Mouse (Mus musculus) heart, embryonic 11.5 days (tissue): ENCODE data around the gene Dqx1. TPM values are rescaled to one million over a fixed set of nuclear protein-coding genes. Genes with fewer than 3 reads are reported as not detected.

Experiments used
- ATAC-seq: fragments of 200-750 bp; cut with Nextera tagmentation; replicated peaks from 2 replicates; pipeline ENCODE4 v1.8.0; 2017; ENCODE audit warnings: moderate library complexity; ENCODE audit not compliant: insufficient number of reproducible peaks, low FRiP score, low TSS enrichment
- H3K27ac ChIP-seq: fragments of 300-500 bp; sonication (generic); 2 replicates; pipeline ENCODE4 v1.5.1; 2014; ENCODE audit warnings: mild to moderate bottlenecking, low read depth, low read length
- H3K27me3 ChIP-seq: fragments of 300-500 bp; sonication (generic); 2 replicates; pipeline ENCODE4 v1.6.1; 2014; ENCODE audit warnings: mild to moderate bottlenecking, low read length, mixed read lengths; ENCODE audit not compliant: control insufficient read depth, insufficient read depth
- H3K36me3 ChIP-seq: fragments of 300-500 bp; sonication (generic); 2 replicates; pipeline ENCODE4 v1.6.1; 2014; ENCODE audit warnings: mild to moderate bottlenecking, low read length, moderate library complexity, mixed read lengths; ENCODE audit not compliant: control insufficient read depth, insufficient read depth
- H3K4me1 ChIP-seq: fragments of 300-500 bp; sonication (generic); 2 replicates; pipeline ENCODE4 v1.6.1; 2014; ENCODE audit warnings: low read length; ENCODE audit not compliant: control insufficient read depth, insufficient read depth
- H3K4me2 ChIP-seq: fragments of 300-500 bp; sonication (generic); 2 replicates; pipeline ENCODE4 v1.6.1; 2014; ENCODE audit warnings: mild to moderate bottlenecking, moderate library complexity
- H3K4me3 ChIP-seq: fragments of 300-500 bp; sonication (generic); 2 replicates; pipeline ENCODE4 v1.5.1; 2014; ENCODE audit warnings: low read depth, low read length
- H3K9ac ChIP-seq: fragments of 300-500 bp; sonication (generic); 2 replicates; pipeline ENCODE4 v1.6.1; 2014; ENCODE audit warnings: mild to moderate bottlenecking, low read depth, low read length, moderate library complexity
- H3K9me3 ChIP-seq: fragments of 300-500 bp; sonication (generic); replicated peaks from 2 replicates; pipeline ENCODE4 v1.6.1; 2016; ENCODE audit warnings: low read length; ENCODE audit not compliant: control insufficient read depth
- WGBS: fragments of 180-500 bp; shearing (Covaris S2); extraction: QIAGEN DNeasy Blood & Tissue Kit; methylation state at CpG from one replicate; pipeline ENCODE4 v1.1.7; 2014; ENCODE audit not compliant: insufficient replicate concordance; 5-methylcytosine and 5-hydroxymethylcytosine counted together
- polyA plus RNA-seq: library from polyadenylated mRNA; unstranded; fragments of >200 nt; fragmentation: Nextera tagmentation; extraction: Ambion mirVana; gene quantifications from 2 replicates; pipeline ENCODE4 v1.2.1, GENCODE M21; 2014

The Dqx1 gene
- polyA plus RNA-seq, 1 experiment from 2014 or later = 0.24 TPM

GRCm38 (mm10) chr6:83017190-83017589 is 40.5 kb upstream of the Dqx1 start:
- Histone ChIP-seq H3K4me3 (no peak overlapping the region), H3K9ac (no peak overlapping the region), H3K36me3 (no peaks in the 10 kb centered on the region), H3K4me1 (peaks cover 3% of the 10 kb centered on the region; the same call in 1 of the 2 replicates), H3K27ac (peak overlapping the region; percentile 18; the same call in 1 of the 2 replicates), H3K4me2 (no peak overlapping the region), H3K27me3 (no peaks in the 10 kb centered on the region), H3K9me3 (no peaks in the 10 kb centered on the region)
- no peak for ATAC-seq
- 29% methylated on average over 3 of the region's 3 CpGs for WGBS

GRCm38 (mm10) chr6:83019044-83019443 is 38.6 kb upstream of the Dqx1 start:
- no peak overlapping the region for H3K9ac ChIP-seq
- no peak overlapping the region for H3K4me3 ChIP-seq
- no peak overlapping the region for H3K4me2 ChIP-seq
- no peaks in the 10 kb centered on the region for H3K36me3 ChIP-seq
- H3K27ac ChIP-seq = no peak overlapping the region
- no peaks in the 10 kb centered on the region for H3K9me3 ChIP-seq
- no peak for ATAC-seq
- H3K4me1 ChIP-seq = peaks cover 3% of the 10 kb centered on the region; the same call in 1 of the 2 replicates
- WGBS = 69% methylated on average over 3 of the region's 3 CpGs
- no peaks in the 10 kb centered on the region for H3K27me3 ChIP-seq

GRCm38 (mm10) chr6:83020121-83020520 is 37.5 kb upstream of the Dqx1 start:
- Histone ChIP-seq H3K4me3 (no peak overlapping the region), H3K9me3 (no peaks in the 10 kb centered on the region), H3K9ac (no peak overlapping the region), H3K4me1 (no peaks in the 10 kb centered on the region; the same call in 1 of the 2 replicates), H3K4me2 (no peak overlapping the region), H3K27me3 (no peaks in the 10 kb centered on the region), H3K36me3 (no peaks in the 10 kb centered on the region), H3K27ac (no peak overlapping the region)
- WGBS = 88% methylated on average over 6 of the region's 6 CpGs
- no peak for ATAC-seq

- H3K36me3 ChIP-seq = no peaks in the 10 kb centered on the region
- H3K4me3 ChIP-seq = no peak overlapping the region
- ATAC-seq = no peak
- 75% methylated on average over 4 of the region's 4 CpGs for WGBS
- no peaks in the 10 kb centered on the region; the same call in 1 of the 2 replicates for H3K4me1 ChIP-seq
- H3K9ac ChIP-seq = no peak overlapping the region
- H3K27ac ChIP-seq = no peak overlapping the region
- H3K4me2 ChIP-seq = no peak overlapping the region
- H3K9me3 ChIP-seq = no peaks in the 10 kb centered on the region
- H3K27me3 ChIP-seq = no peaks in the 10 kb centered on the region
These were observed 36.6 kb upstream of the Dqx1 start for GRCm38 (mm10) chr6:83020836-83021593.

GRCm38 (mm10) chr6:83023008-83023407 is 34.6 kb upstream of the Dqx1 start:
- no peak overlapping the region for H3K4me2 ChIP-seq
- whole genome bisulfite sequencing = 80% methylated on average over 9 of the region's 9 CpGs
- no peaks in the 10 kb centered on the region for H3K9me3 ChIP-seq
- no peak overlapping the region for H3K27ac ChIP-seq
- no peaks in the 10 kb centered on the region for H3K36me3 ChIP-seq
- no peak overlapping the region for H3K9ac ChIP-seq
- no peak for ATAC-seq
- no peak overlapping the region for H3K4me3 ChIP-seq
- H3K4me1 ChIP-seq = peaks cover 6% of the 10 kb centered on the region; the same call in 1 of the 2 replicates
- peaks cover 4% of the 10 kb centered on the region; the same call in 1 of the 2 replicates for H3K27me3 ChIP-seq

GRCm38 (mm10) chr6:83023786-83024185 is 33.9 kb upstream of the Dqx1 start:
- Histone ChIP-seq H3K36me3 (no peaks in the 10 kb centered on the region), H3K4me1 (peaks cover 6% of the 10 kb centered on the region; the same call in 1 of the 2 replicates), H3K9me3 (no peaks in the 10 kb centered on the region), H3K4me2 (no peak overlapping the region), H3K27ac (no peak overlapping the region), H3K9ac (no peak overlapping the region), H3K4me3 (no peak overlapping the region), H3K27me3 (peaks cover 10% of the 10 kb centered on the region)
- 87% methylated on average over 2 of the region's 2 CpGs for WGBS
- ATAC-seq = no peak

GRCm38 (mm10) chr6:83024421-83024820 is 33.2 kb upstream of the Dqx1 start:
- Histone ChIP-seq H3K27me3 (peaks cover 16% of the 10 kb centered on the region), H3K27ac (no peak overlapping the region), H3K4me1 (peaks cover 6% of the 10 kb centered on the region; the same call in 1 of the 2 replicates), H3K4me2 (no peak overlapping the region), H3K9me3 (no peaks in the 10 kb centered on the region), H3K4me3 (no peak overlapping the region), H3K36me3 (no peaks in the 10 kb centered on the region), H3K9ac (no peak overlapping the region)
- no peak for ATAC-seq
- WGBS = 61% methylated on average over 4 of the region's 4 CpGs

- Histone ChIP-seq H3K27ac (no peak overlapping the region), H3K4me2 (no peak overlapping the region), H3K9me3 (no peaks in the 10 kb centered on the region), H3K4me1 (peaks cover 6% of the 10 kb centered on the region; the same call in 1 of the 2 replicates), H3K9ac (no peak overlapping the region), H3K4me3 (no peak overlapping the region), H3K27me3 (peaks cover 19% of the 10 kb centered on the region), H3K36me3 (no peaks in the 10 kb centered on the region)
- 100% methylated on average over 4 of the region's 4 CpGs for WGBS
- no peak for ATAC-seq
These were observed 32.4 kb upstream of the Dqx1 start for GRCm38 (mm10) chr6:83025221-83025620.

- no peaks in the 10 kb centered on the region for H3K36me3 ChIP-seq
- 68% methylated on average over 8 of the region's 8 CpGs for WGBS
- H3K27me3 ChIP-seq = peaks cover 38% of the 10 kb centered on the region
- peaks cover 9% of the 10 kb centered on the region; the same call in 1 of the 2 replicates for H3K4me1 ChIP-seq
- ATAC-seq = no peak
- H3K27ac ChIP-seq = no peak overlapping the region
- H3K9me3 ChIP-seq = no peaks in the 10 kb centered on the region
- no peak overlapping the region for H3K4me3 ChIP-seq
- no peak overlapping the region for H3K9ac ChIP-seq
- H3K4me2 ChIP-seq = no peak overlapping the region
These were observed 30.4 kb upstream of the Dqx1 start for GRCm38 (mm10) chr6:83027293-83027692.
